Mouse (Mus musculus) cerebellum, adult 2 months (tissue): ENCODE data around the gene Ccdc188. TPM values are rescaled to one million over a fixed set of nuclear protein-coding genes. Genes with fewer than 3 reads are reported as not detected.

Source experiments
- DNase-seq, 2 experiments: peaks; one replicate each; pipeline ENCODE4 v3.0.0; 2021
- H3K27ac ChIP-seq: fragments of 200-500 bp; 2 replicates; pipeline ENCODE4 v1.5.1; 2012; ENCODE audit warnings: low read length, control low read depth, inconsistent platforms; ENCODE audit not compliant: insufficient read depth
- H3K27me3 ChIP-seq: fragments of 200-500 bp; 2 replicates; pipeline ENCODE4 v1.6.1; 2012; ENCODE audit warnings: inconsistent platforms, mild to moderate bottlenecking, low read length, moderate library complexity; ENCODE audit not compliant: control insufficient read depth, insufficient read depth
- H3K4me1 ChIP-seq: fragments of 200-500 bp; 2 replicates; pipeline ENCODE4 v1.6.1; 2011; ENCODE audit warnings: low read length; ENCODE audit not compliant: control insufficient read depth, insufficient read depth
- H3K4me3 ChIP-seq: fragments of 200-500 bp; replicated peaks from 2 replicates; pipeline ENCODE3; 2011; ENCODE audit warnings: mild to moderate bottlenecking, low read depth, low read length, control low read depth; ENCODE audit not compliant: insufficient read depth
- CTCF ChIP-seq: fragments of 200-500 bp; IDR thresholded peaks from 2 replicates; pipeline ENCODE4 v1.5.1; 2011; ENCODE audit warnings: low read depth, mild to moderate bottlenecking, control low read depth, low read length, moderate library complexity, borderline replicate concordance; ENCODE audit not compliant: insufficient read depth
- POLR2A ChIP-seq: fragments of 200-500 bp; IDR thresholded peaks from 2 replicates; pipeline ENCODE4 v1.6.1; 2011; ENCODE audit warnings: low read length, control low read depth, borderline replicate concordance; ENCODE audit not compliant: insufficient read depth
- WGBS: fragments of 180-500 bp; shearing (Covaris S2); methylation state at CpG from one replicate; pipeline ENCODE4 v1.1.7; 2018; 5-methylcytosine and 5-hydroxymethylcytosine counted together
- polyA plus RNA-seq: library from polyadenylated mRNA; depleted of rRNA; stranded (reverse); fragments of >200 nt; gene quantifications from 2 replicates; pipeline ENCODE4 v1.2.3, GENCODE M21; 2012

The Ccdc188 gene
- polyA plus RNA-seq, 1 experiment = not detected

DNA sequence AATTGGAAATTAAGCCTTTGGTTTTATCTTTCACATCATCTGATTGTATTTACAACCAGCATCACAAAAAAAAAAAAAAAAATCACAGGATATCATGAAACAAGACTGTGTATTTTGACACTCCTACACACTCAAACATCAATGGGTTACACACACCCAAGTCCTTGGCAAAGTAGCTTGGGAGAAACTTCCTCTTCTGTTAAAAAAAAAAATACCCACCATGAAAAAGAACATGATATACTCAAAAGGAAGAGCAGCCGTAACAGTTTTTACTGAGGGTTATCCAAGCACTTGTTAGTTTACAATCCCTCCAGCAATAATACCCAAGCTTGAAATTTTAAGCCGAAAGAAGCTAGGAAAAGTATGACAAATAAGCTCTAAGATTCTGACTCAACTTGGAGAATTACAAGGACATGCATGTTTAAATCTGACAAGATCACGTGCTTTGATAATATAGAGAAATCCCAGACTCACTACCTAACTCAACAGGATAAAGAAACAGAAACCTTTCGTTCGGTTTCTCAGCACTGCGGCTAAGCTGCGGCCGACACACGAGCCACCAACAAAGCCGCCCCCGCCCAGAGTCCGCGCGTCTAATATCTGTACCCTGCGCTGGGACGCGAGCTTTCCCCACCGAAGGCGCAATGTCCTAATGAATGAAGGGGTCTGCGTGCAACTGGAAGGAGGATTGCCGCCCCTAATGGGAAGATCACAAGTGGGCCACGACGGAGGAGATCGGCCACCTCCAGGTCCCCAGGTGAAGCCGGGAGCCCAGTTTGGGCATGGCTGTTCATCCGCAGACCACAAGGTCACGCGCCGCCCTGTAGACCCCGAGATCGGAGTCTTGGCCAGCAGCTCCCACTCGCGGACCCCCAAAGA is 30.1 kb downstream of the Ccdc188 start:
- TF ChIP-seq CTCF (no peak), POLR2A (no peak)
- peak overlapping the region; percentile 85 for H3K4me3 ChIP-seq
- H3K4me1 ChIP-seq = peaks cover 7% of the 10 kb centered on the region
- peak overlapping the region; percentile 24; the same call in 1 of the 2 replicates for H3K27ac ChIP-seq
- under 1% methylated on average over 33 of the region's 33 CpGs for WGBS
- no peak for DNase-seq
- H3K27me3 ChIP-seq = no peaks in the 10 kb centered on the region

DNA sequence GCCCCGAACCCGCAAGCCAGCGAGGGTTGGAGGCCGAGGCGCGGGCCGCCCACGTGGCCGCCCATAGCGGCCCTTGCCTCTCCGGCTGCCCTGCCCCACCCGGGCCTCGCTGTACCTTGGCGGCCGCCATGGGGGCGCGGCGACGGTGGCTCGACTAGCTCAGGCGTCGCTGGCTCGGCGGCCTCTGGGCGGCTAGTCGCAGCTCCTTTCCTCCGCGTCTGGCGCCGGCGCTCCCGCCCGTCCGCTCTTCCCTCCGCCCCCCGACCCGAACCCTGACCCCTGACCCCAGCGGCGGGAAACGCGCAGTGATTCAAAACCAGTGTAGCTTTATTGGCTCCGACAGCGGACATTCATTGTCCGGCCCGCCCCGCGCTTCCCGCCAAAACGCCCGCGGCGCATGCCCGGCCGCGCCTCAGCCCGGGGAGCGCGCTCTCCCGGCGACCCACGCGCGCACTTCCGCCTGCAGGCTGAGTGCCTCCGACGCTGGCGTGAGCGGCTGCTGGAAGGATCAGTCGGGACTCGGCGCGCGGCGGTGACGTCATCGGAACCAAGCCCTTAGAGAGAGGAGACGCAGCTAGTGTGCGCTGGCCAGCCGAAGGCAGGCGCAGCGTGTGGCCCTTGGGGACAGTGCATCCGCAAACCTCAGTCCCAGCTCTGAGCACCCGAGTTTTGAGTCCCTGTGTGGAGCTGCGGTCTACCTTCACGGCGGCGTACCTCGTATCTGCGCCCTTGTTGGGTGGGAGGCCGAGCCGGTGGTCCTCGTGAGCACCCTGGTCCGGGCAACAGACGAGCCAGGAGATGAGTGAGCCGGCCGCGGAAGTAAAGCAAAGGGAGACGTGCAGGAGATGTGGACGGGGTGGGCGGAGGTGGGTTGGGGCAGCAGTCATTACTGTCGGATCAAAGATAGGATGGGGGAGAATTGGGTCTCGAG is 31.0 kb downstream of the Ccdc188 start, which contains the start of the genes Trmt2a and Ranbp1:
Gene Trmt2a, plus strand, starts transcription at position 247 of the 931 bp plus-strand sequence.
Gene Ranbp1, minus strand, starts transcription at position 300 of the 931 bp plus-strand sequence.
- DNase-seq = peak; percentile 97 to 99
- Histone ChIP-seq H3K4me1 (peaks cover 7% of the 10 kb centered on the region), H3K27ac (peak within 1 kb of the TSS; percentile 62), H3K27me3 (no peaks in the 10 kb centered on the region), H3K4me3 (peak within 1 kb of the TSS; percentile 85)
- TF ChIP-seq CTCF = no peak
- peak; percentile 81 for TF ChIP-seq POLR2A
- WGBS = under 1% methylated on average over 101 of the region's 102 CpGs

DNA sequence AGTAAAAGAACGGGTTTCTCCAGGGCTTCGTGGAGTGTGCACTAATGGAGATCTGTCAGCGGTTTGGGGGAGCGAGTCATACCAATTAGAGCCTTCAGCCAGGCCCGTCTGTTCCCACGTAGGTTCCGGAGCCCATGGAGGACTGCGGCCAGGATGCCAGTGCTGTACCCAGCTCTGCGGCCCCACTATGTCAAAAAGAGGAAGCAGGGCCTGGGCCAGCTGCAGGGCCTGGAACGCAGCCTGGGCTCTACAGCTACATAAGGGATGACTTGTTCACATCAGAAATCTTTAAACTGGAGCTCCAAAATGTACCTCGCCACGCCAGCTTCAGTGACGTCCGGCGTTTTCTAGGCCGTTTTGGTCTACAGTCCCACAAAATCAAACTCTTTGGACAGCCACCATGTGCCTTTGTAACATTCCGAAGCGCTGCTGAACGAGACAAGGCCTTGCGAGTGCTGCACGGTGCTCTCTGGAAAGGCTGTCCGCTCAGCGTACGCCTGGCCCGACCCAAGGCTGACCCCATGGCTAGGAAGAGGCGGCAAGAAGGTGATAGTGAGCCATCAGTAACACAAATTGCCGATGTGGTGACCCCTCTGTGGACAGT is 31.8 kb downstream of the Ccdc188 start:
- peaks cover 7% of the 10 kb centered on the region for H3K4me1 ChIP-seq
- TF ChIP-seq POLR2A = no peak
- TF ChIP-seq CTCF = no peak
- peak overlapping the region; percentile 62; the same call in 1 of the 2 replicates for H3K27ac ChIP-seq
- no peaks in the 10 kb centered on the region for H3K27me3 ChIP-seq
- peak overlapping the region; percentile 85 for H3K4me3 ChIP-seq
- DNase-seq = peak; percentile 61 to 64
- WGBS = 1% methylated on average over 27 of the region's 27 CpGs

DNA sequence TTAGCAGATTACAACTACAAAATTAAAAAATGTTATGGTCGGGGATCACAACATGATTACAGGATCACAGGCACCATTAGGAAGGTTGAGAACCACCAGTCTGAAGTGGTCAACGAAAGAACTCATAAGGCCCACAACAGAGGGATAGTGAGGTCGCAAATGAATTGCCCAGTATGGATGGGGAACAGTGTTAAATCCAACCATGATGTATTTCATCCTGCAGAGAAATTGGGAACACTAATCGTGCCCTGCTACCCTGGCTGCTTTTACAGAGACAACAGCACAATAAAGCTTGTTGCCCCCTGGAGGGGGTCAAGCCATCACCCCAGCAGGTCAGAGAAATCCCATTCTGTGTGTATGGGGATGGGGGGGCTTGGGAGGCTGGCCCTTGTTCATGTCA is 32.6 kb downstream of the Ccdc188 start:
- DNase-seq = no peak
- Histone ChIP-seq H3K27me3 (no peaks in the 10 kb centered on the region), H3K27ac (no peak overlapping the region), H3K4me3 (no peak overlapping the region), H3K4me1 (peaks cover 7% of the 10 kb centered on the region)
- 35% methylated on average over 4 of the region's 4 CpGs for WGBS
- TF ChIP-seq CTCF (no peak), POLR2A (no peak)

DNA sequence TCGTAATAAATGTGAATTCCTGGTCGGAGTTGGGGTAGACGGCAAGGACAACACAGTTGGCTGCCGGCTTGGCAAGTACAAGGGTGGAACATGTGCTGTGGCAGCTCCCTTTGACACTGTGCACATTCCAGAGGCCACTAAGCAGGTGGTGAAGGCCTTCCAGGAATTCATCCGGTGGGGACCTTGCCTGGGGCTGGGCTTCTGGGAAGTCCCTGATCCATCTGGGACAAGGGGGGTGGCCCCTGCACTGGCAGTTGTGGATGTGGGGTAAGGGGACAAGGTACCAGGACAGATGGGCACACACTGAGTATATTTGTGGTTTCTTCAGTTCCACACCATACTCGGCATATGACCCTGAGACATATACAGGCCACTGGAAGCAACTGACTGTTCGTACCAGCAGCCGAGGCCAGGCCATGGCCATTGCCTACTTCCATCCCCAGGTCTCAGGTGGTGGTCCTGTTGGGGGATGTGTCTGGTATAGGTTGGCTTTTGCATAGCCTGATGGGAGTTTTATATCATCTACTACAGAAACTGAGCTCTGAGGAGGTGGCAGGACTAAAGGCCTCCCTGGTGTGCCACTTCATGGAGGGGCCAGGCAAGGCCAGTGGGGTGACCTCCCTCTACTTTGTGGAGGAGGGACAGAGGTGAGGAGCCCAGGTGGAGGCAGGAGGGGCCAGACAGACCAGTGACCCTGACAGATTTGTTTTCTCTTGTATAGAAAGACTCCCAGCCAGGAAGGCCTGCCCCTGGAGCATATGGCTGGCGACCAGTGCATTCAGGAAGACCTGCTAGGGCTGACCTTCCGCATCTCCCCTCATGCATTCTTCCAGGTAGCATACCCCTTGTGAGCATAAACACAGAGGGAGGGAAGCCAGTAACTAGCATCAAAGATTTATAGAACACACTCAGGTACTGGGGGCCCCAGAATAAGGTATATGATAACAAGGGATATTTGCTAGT is 33.4 kb downstream of the Ccdc188 start:
- Histone ChIP-seq H3K27me3 (no peaks in the 10 kb centered on the region), H3K27ac (no peak overlapping the region), H3K4me1 (peaks cover 7% of the 10 kb centered on the region), H3K4me3 (no peak overlapping the region)
- DNase-seq = no peak
- TF ChIP-seq CTCF (no peak), POLR2A (no peak)
- WGBS = 38% methylated on average over 10 of the region's 10 CpGs

DNA sequence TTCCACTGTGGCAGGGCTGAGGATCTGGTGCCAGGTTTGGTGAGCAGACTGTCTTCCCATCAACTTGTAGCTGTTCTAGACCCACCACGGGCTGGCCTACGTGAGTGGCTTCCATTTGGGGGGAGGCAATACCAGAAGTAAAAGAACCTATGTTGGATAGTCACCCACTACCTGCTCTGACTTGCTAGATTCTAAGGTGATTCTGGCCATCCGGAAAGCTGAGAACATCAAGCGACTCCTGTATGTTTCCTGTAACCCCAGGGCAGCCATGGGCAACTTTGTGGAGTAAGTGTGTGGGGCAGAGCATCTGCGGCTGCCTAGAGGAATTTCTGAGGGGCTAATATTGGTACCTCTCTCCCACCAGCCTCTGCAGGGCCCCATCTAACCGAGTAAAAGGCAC is 35.1 kb downstream of the Ccdc188 start:
- no peak for TF ChIP-seq POLR2A
- WGBS = 74% methylated on average over 6 of the region's 6 CpGs
- Histone ChIP-seq H3K4me3 (no peak overlapping the region), H3K27me3 (no peaks in the 10 kb centered on the region), H3K4me1 (peaks cover 7% of the 10 kb centered on the region), H3K27ac (no peak overlapping the region)
- no peak for DNase-seq

DNA sequence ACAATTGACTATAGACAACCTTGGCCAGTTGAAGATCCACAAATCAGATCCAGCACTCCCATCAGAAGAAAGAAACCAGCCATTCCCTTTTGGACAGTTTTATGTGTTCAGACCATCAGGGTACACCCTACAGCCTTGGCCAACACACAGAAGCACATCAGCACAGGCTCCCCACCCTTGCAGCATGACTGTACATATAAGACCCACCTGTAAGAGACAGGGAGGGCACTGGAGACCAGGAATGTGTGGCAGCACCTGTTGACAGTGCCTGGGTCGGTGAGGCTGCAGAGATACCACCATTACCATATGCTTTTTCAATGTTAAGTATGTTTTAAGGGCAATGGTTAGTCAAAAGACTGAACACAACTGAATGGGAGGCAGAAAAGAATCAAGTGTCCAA is 36.2 kb downstream of the Ccdc188 start:
- WGBS = 84% methylated on average over 1 of the region's 1 CpGs

More for the DNA sequence above, 36.2 kb downstream of the Ccdc188 start:
- H3K4me1 ChIP-seq = peaks cover 7% of the 10 kb centered on the region
- H3K27ac ChIP-seq = no peak overlapping the region
- H3K27me3 ChIP-seq = no peaks in the 10 kb centered on the region
- DNase-seq = no peak
- no peak for TF ChIP-seq POLR2A
- TF ChIP-seq CTCF = no peak
- H3K4me3 ChIP-seq = no peak overlapping the region
